Mouse (Mus musculus) hindbrain, postnatal 0 days (tissue): ENCODE data around the gene Tmem63a. TPM values are rescaled to one million over a fixed set of nuclear protein-coding genes. Genes with fewer than 3 reads are reported as not detected.
"Not testable (repeated sequence)": the region's sequence is repeated elsewhere in the genome, so short reads cannot be mapped to it uniquely, and the experiment has no call there.

Source experiments
- ATAC-seq: fragments of 200-750 bp; cut with Nextera tagmentation; 2 replicates; pipeline ENCODE4 v1.8.0; 2017; ENCODE audit warnings: mild to moderate bottlenecking, moderate TSS enrichment, moderate library complexity
- DNase-seq: peaks from one replicate; pipeline ENCODE4 v3.0.0-alpha.2; 2015; ENCODE audit warnings: low spot score
- H3K27ac ChIP-seq: fragments of 300-500 bp; sonication (generic); 2 replicates; pipeline ENCODE4 v1.5.1; 2014; ENCODE audit warnings: mild to moderate bottlenecking
- H3K27me3 ChIP-seq: fragments of 300-500 bp; sonication (generic); 2 replicates; pipeline ENCODE4 v1.6.1; 2014; ENCODE audit warnings: low read length, mixed read lengths; ENCODE audit not compliant: insufficient read depth
- H3K36me3 ChIP-seq: fragments of 300-500 bp; sonication (generic); 2 replicates; pipeline ENCODE4 v1.6.1; 2014; ENCODE audit warnings: low read length, mixed read lengths; ENCODE audit not compliant: insufficient read depth
- H3K4me1 ChIP-seq: fragments of 300-500 bp; sonication (generic); 2 replicates; pipeline ENCODE4 v1.6.1; 2014; ENCODE audit warnings: antibody characterized with exemption, low read length, mixed read lengths; ENCODE audit not compliant: insufficient read depth
- H3K4me2 ChIP-seq: fragments of 300-500 bp; sonication (generic); 2 replicates; pipeline ENCODE4 v1.6.1; 2014; ENCODE audit warnings: low read depth, mild to moderate bottlenecking, low read length, moderate library complexity, mixed read lengths
- H3K4me3 ChIP-seq: fragments of 300-500 bp; sonication (generic); 2 replicates; pipeline ENCODE4 v1.5.1; 2014; ENCODE audit warnings: low read length
- H3K9ac ChIP-seq: fragments of 300-500 bp; sonication (generic); replicated peaks from 2 replicates; pipeline ENCODE4 v1.6.1; 2014; ENCODE audit warnings: mild to moderate bottlenecking, low read length, moderate library complexity, mixed read lengths
- H3K9me3 ChIP-seq: fragments of 300-500 bp; sonication (generic); 2 replicates; pipeline ENCODE4 v1.6.1; 2016; ENCODE audit warnings: low read length, mixed read lengths
- CTCF ChIP-seq: IDR thresholded peaks from 2 replicates; pipeline ENCODE4 v1.5.1; 2016; ENCODE audit warnings: antibody characterized with exemption, control low read depth, low read depth
- WGBS: fragments of 180-500 bp; shearing (Covaris S2); extraction: QIAGEN DNeasy Blood & Tissue Kit; methylation state at CpG from one replicate; pipeline ENCODE4 v1.1.7; 2014; 5-methylcytosine and 5-hydroxymethylcytosine counted together
- polyA plus RNA-seq: library from polyadenylated mRNA; unstranded; fragments of >200 nt; fragmentation: Nextera tagmentation; extraction: Ambion mirVana; gene quantifications from 2 replicates; pipeline ENCODE4 v1.2.1, GENCODE M21; 2015
- total RNA-seq: library from RNA; depleted of rRNA; stranded (reverse); fragments of >200 nt; gene quantifications from 2 replicates; pipeline ENCODE4 v1.2.3, GENCODE M21; 2014

Gene Tmem63a
- total and polyA plus RNA-seq, 2 experiments from 2014 or later, result 3.0 to 5.4 TPM

GRCm38 (mm10) chr1:180924737-180925136 is 17.4 kb upstream of the Tmem63a start:
- no peaks in the 10 kb centered on the region for H3K27me3 ChIP-seq
- H3K36me3 ChIP-seq, result no peaks in the 10 kb centered on the region
- H3K27ac ChIP-seq, result no peak overlapping the region
- no peak overlapping the region for H3K9ac ChIP-seq
- ATAC-seq (no peak), DNase-seq (no peak)
- no peak overlapping the region for H3K4me2 ChIP-seq
- TF ChIP-seq CTCF, result no peak
- H3K9me3 ChIP-seq, result no peaks in the 10 kb centered on the region
- no peak overlapping the region for H3K4me3 ChIP-seq
- 62% methylated on average over 2 of the region's 2 CpGs for WGBS
- H3K4me1 ChIP-seq, result no peaks in the 10 kb centered on the region

GRCm38 (mm10) chr1:180926286-180926685 is 15.9 kb upstream of the Tmem63a start:
- H3K4me2 ChIP-seq, result no peak overlapping the region
- no peaks in the 10 kb centered on the region for H3K4me1 ChIP-seq
- H3K9me3 ChIP-seq, result no peaks in the 10 kb centered on the region
- DNase-seq, result no peak
- H3K9ac ChIP-seq, result no peak overlapping the region
- H3K36me3 ChIP-seq, result no peaks in the 10 kb centered on the region
- TF ChIP-seq CTCF, result no peak
- no peak overlapping the region for H3K4me3 ChIP-seq
- H3K27me3 ChIP-seq, result no peaks in the 10 kb centered on the region
- WGBS, result 84% methylated on average over 4 of the region's 4 CpGs
- no peak overlapping the region for H3K27ac ChIP-seq
- ATAC-seq, result no peak

GRCm38 (mm10) chr1:180929599-180929998 is 12.5 kb upstream of the Tmem63a start:
- DNase-seq (no peak), ATAC-seq (no peak)
- Histone ChIP-seq H3K9me3 (no peaks in the 10 kb centered on the region), H3K4me3 (no peak overlapping the region), H3K36me3 (no peaks in the 10 kb centered on the region), H3K4me2 (no peak overlapping the region), H3K9ac (no peak overlapping the region), H3K27me3 (peaks cover 6% of the 10 kb centered on the region), H3K27ac (no peak overlapping the region), H3K4me1 (no peaks in the 10 kb centered on the region)
- TF ChIP-seq CTCF, result no peak
- WGBS, result 66% methylated on average over 2 of the region's 2 CpGs

- H3K4me2 ChIP-seq, result no peak overlapping the region
- no peaks in the 10 kb centered on the region for H3K4me1 ChIP-seq
- no peak for TF ChIP-seq CTCF
- no peak for ATAC-seq
- H3K9me3 ChIP-seq, result no peaks in the 10 kb centered on the region
- 49% methylated on average over 3 of the region's 3 CpGs for WGBS
- DNase-seq, result no peak
- H3K27ac ChIP-seq, result no peak overlapping the region
- H3K27me3 ChIP-seq, result peaks cover 9% of the 10 kb centered on the region
- H3K9ac ChIP-seq, result no peak overlapping the region
- no peaks in the 10 kb centered on the region for H3K36me3 ChIP-seq
- H3K4me3 ChIP-seq, result no peak overlapping the region
These were observed 11.0 kb upstream of the Tmem63a start for GRCm38 (mm10) chr1:180931106-180931505.

GRCm38 (mm10) chr1:180933659-180934058 is 8.5 kb upstream of the Tmem63a start:
- no peak overlapping the region for H3K4me3 ChIP-seq
- H3K4me1 ChIP-seq, result no peaks in the 10 kb centered on the region
- no peaks in the 10 kb centered on the region for H3K9me3 ChIP-seq
- ATAC-seq, result no peak
- no peak overlapping the region for H3K9ac ChIP-seq
- no peaks in the 10 kb centered on the region for H3K36me3 ChIP-seq
- no peak for DNase-seq
- no peak for TF ChIP-seq CTCF
- 18% methylated on average over 6 of the region's 6 CpGs for WGBS
- H3K4me2 ChIP-seq, result no peak overlapping the region
- no peak overlapping the region for H3K27ac ChIP-seq
- H3K27me3 ChIP-seq, result peaks cover 9% of the 10 kb centered on the region

- no peak within 1 kb of the TSS for H3K4me3 ChIP-seq
- 17% methylated on average over 21 of the region's 21 CpGs for WGBS
- H3K4me1 ChIP-seq, result no peaks in the 10 kb centered on the region
- no peak for TF ChIP-seq CTCF
- no peak within 1 kb of the TSS for H3K4me2 ChIP-seq
- no peak within 1 kb of the TSS for H3K27ac ChIP-seq
- H3K36me3 ChIP-seq, result no peaks in the 10 kb centered on the region
- H3K9ac ChIP-seq, result no peak within 1 kb of the TSS
- ATAC-seq, result no peak
- no peaks in the 10 kb centered on the region for H3K9me3 ChIP-seq
- peaks cover 9% of the 10 kb centered on the region for H3K27me3 ChIP-seq
- no peak for DNase-seq
These were observed 7.4 kb upstream of the Tmem63a start, which contains the start of gene Lefty1 for GRCm38 (mm10) chr1:180934467-180935419. Lefty1 (plus strand) TSS chr1:180935022.

GRCm38 (mm10) chr1:180936610-180937398 is 5.3 kb upstream of the Tmem63a start:
- not testable (repeated sequence) for DNase-seq, H3K9me3 ChIP-seq, H3K9ac ChIP-seq, H3K27ac ChIP-seq, H3K4me1 ChIP-seq, H3K36me3 ChIP-seq
- peak overlapping the region; percentile 35 for H3K4me2 ChIP-seq
- peaks cover 14% of the 10 kb centered on the region for H3K27me3 ChIP-seq
- ATAC-seq, result peak; percentile 89
- 4% methylated on average over 36 of the region's 41 CpGs for WGBS
- peak overlapping the region; percentile 8; the same call in 1 of the 2 replicates for H3K4me3 ChIP-seq

GRCm38 (mm10) chr1:180937631-180938030 is 4.5 kb upstream of the Tmem63a start:
- not testable (repeated sequence) for H3K27ac ChIP-seq, H3K4me1 ChIP-seq, H3K9me3 ChIP-seq, H3K9ac ChIP-seq, ATAC-seq, H3K4me2 ChIP-seq, H3K4me3 ChIP-seq, DNase-seq, H3K36me3 ChIP-seq
- WGBS, result 25% methylated on average over 12 of the region's 13 CpGs
- peaks cover 19% of the 10 kb centered on the region for H3K27me3 ChIP-seq

GRCm38 (mm10) chr1:180938781-180939180 is 3.4 kb upstream of the Tmem63a start:
- H3K4me2 ChIP-seq, DNase-seq, ATAC-seq, H3K9me3 ChIP-seq, H3K36me3 ChIP-seq, H3K9ac ChIP-seq, H3K27ac ChIP-seq, H3K4me3 ChIP-seq, H3K4me1 ChIP-seq: not testable (repeated sequence)
- 84% methylated on average over 2 of the region's 2 CpGs for WGBS
- peaks cover 21% of the 10 kb centered on the region for H3K27me3 ChIP-seq
